Mouse (Mus musculus) neural tube, embryonic 12.5 days (tissue): ENCODE data around the gene Zfp784. TPM values are rescaled to one million over a fixed set of nuclear protein-coding genes. Genes with fewer than 3 reads are reported as not detected.
"Not testable (repeated sequence)": the region's sequence is repeated elsewhere in the genome, so short reads cannot be mapped to it uniquely, and the experiment has no call there.

ENCODE experiments used
- ATAC-seq: fragments of 200-750 bp; cut with Nextera tagmentation; 2 replicates; pipeline ENCODE4 v1.8.0; 2017; ENCODE audit warnings: low read depth, mild to moderate bottlenecking, moderate TSS enrichment, moderate library complexity; ENCODE audit not compliant: low FRiP score
- H3K27ac ChIP-seq: fragments of 300-500 bp; sonication (generic); 2 replicates; pipeline ENCODE4 v1.5.1; 2016
- H3K27me3 ChIP-seq: fragments of 300-500 bp; sonication (generic); replicated peaks from 2 replicates; pipeline ENCODE4 v1.6.1; 2016; ENCODE audit warnings: mild to moderate bottlenecking
- H3K36me3 ChIP-seq: fragments of 300-500 bp; sonication (generic); 2 replicates; pipeline ENCODE4 v1.6.1; 2016; ENCODE audit warnings: mild to moderate bottlenecking
- H3K4me1 ChIP-seq: fragments of 300-500 bp; sonication (generic); 2 replicates; pipeline ENCODE4 v1.6.1; 2016
- H3K4me2 ChIP-seq: fragments of 300-500 bp; sonication (generic); replicated peaks from 2 replicates; pipeline ENCODE4 v1.6.1; 2016; ENCODE audit warnings: mild to moderate bottlenecking
- H3K4me3 ChIP-seq: fragments of 300-500 bp; sonication (generic); 2 replicates; pipeline ENCODE4 v1.5.1; 2016
- H3K9ac ChIP-seq: fragments of 300-500 bp; sonication (generic); 2 replicates; pipeline ENCODE4 v1.6.1; 2016; ENCODE audit warnings: mild to moderate bottlenecking
- H3K9me3 ChIP-seq: fragments of 300-500 bp; sonication (generic); 2 replicates; pipeline ENCODE4 v1.6.1; 2016; ENCODE audit warnings: mild to moderate bottlenecking
- WGBS: fragments of 180-500 bp; shearing (Covaris S2); methylation state at CpG from one replicate; pipeline ENCODE4 v1.1.7; 2016; 5-methylcytosine and 5-hydroxymethylcytosine counted together
- polyA plus RNA-seq: library from polyadenylated mRNA; unstranded; fragments of >200 nt; fragmentation: Nextera tagmentation; extraction: Ambion mirVana; gene quantifications from 2 replicates; pipeline ENCODE4 v1.2.1, GENCODE M21; 2016

Gene Zfp784
- polyA plus RNA-seq, 1 experiment from 2014 or later: 4.2 TPM

GRCm38 (mm10) chr7:5036136-5036535 is 2.1 kb downstream of the Zfp784 start:
- Histone ChIP-seq H3K4me1 (no peaks in the 10 kb centered on the region; the same call in 1 of the 2 replicates), H3K4me2 (no peak overlapping the region), H3K9me3 (peaks cover 10% of the 10 kb centered on the region), H3K4me3 (no peak overlapping the region), H3K36me3 (peaks cover 50% of the 10 kb centered on the region), H3K27ac (no peak overlapping the region), H3K9ac (no peak overlapping the region), H3K27me3 (no peaks in the 10 kb centered on the region)
- ATAC-seq: no peak
- 92% methylated on average over 9 of the region's 9 CpGs for WGBS

GRCm38 (mm10) chr7:5035628-5036027 is 2.6 kb downstream of the Zfp784 start:
- 94% methylated on average over 17 of the region's 17 CpGs for WGBS
- no peaks in the 10 kb centered on the region for H3K27me3 ChIP-seq

GRCm38 (mm10) chr7:5033818-5034217 is 4.4 kb downstream of the Zfp784 start, which contains the start of gene 4632433K11Rik:
TSS of gene 4632433K11Rik (plus strand) at chr7:5034118.
- no peak for ATAC-seq

More at GRCm38 (mm10) chr7:5035628-5036027, 2.6 kb downstream of the Zfp784 start:
- no peak overlapping the region for H3K4me2 ChIP-seq
- no peaks in the 10 kb centered on the region; the same call in 1 of the 2 replicates for H3K4me1 ChIP-seq
- ATAC-seq: no peak
- no peak overlapping the region for H3K4me3 ChIP-seq
- H3K36me3 ChIP-seq: peaks cover 55% of the 10 kb centered on the region
- H3K9me3 ChIP-seq: peaks cover 15% of the 10 kb centered on the region
- no peak overlapping the region for H3K9ac ChIP-seq
- no peak overlapping the region for H3K27ac ChIP-seq

GRCm38 (mm10) chr7:5031496-5031895 is 6.8 kb downstream of the Zfp784 start:
- Histone ChIP-seq H3K36me3 (peaks cover 91% of the 10 kb centered on the region), H3K27ac (no peak overlapping the region), H3K4me2 (no peak overlapping the region), H3K9me3 (peaks cover 31% of the 10 kb centered on the region), H3K27me3 (no peaks in the 10 kb centered on the region), H3K9ac (no peak overlapping the region), H3K4me3 (no peak overlapping the region), H3K4me1 (no peaks in the 10 kb centered on the region)
- 69% methylated on average over 46 of the region's 46 CpGs for WGBS
- 0 out of 2 replicates have a peak, but pooled peaks have one; percentile 5 for ATAC-seq

More at GRCm38 (mm10) chr7:5033818-5034217, 4.4 kb downstream of the Zfp784 start, which contains the start of gene 4632433K11Rik:
- no peak within 1 kb of the TSS for H3K4me2 ChIP-seq
- no peak within 1 kb of the TSS for H3K27ac ChIP-seq
- H3K4me1 ChIP-seq: no peaks in the 10 kb centered on the region; the same call in 1 of the 2 replicates
- peaks cover 31% of the 10 kb centered on the region for H3K9me3 ChIP-seq
- no peak within 1 kb of the TSS for H3K4me3 ChIP-seq
- no peak within 1 kb of the TSS for H3K9ac ChIP-seq
- WGBS: 89% methylated on average over 3 of the region's 3 CpGs
- peaks cover 73% of the 10 kb centered on the region for H3K36me3 ChIP-seq
- no peaks in the 10 kb centered on the region for H3K27me3 ChIP-seq

- 80% methylated on average over 63 of the region's 63 CpGs for WGBS
- no peaks in the 10 kb centered on the region for H3K27me3 ChIP-seq
- H3K36me3 ChIP-seq: peaks cover 85% of the 10 kb centered on the region
- no peak for ATAC-seq
- no peaks in the 10 kb centered on the region for H3K4me1 ChIP-seq
- no peak overlapping the region for H3K27ac ChIP-seq
- H3K4me2 ChIP-seq: no peak overlapping the region
- no peak overlapping the region for H3K9ac ChIP-seq
- peaks cover 31% of the 10 kb centered on the region for H3K9me3 ChIP-seq
- no peak overlapping the region for H3K4me3 ChIP-seq
Measured at GRCm38 (mm10) chr7:5030554-5031275, 7.5 kb downstream of the Zfp784 start.

- no peak overlapping the region for H3K9ac ChIP-seq
- ATAC-seq: no peak
- no peak overlapping the region for H3K4me2 ChIP-seq
- H3K9me3 ChIP-seq: peaks cover 31% of the 10 kb centered on the region
- no peaks in the 10 kb centered on the region for H3K27me3 ChIP-seq
- no peak overlapping the region for H3K4me3 ChIP-seq
- 92% methylated on average over 21 of the region's 21 CpGs for WGBS
- H3K27ac ChIP-seq: no peak overlapping the region
- H3K4me1 ChIP-seq: no peaks in the 10 kb centered on the region
- peaks cover 78% of the 10 kb centered on the region for H3K36me3 ChIP-seq
Measured at GRCm38 (mm10) chr7:5029946-5030345, 8.3 kb downstream of the Zfp784 start.

- WGBS: 95% methylated on average over 22 of the region's 22 CpGs
- no peak for ATAC-seq
- Histone ChIP-seq H3K4me2 (no peak overlapping the region), H3K36me3 (peaks cover 75% of the 10 kb centered on the region), H3K4me3 (no peak overlapping the region), H3K4me1 (no peaks in the 10 kb centered on the region), H3K9ac (no peak overlapping the region), H3K27me3 (no peaks in the 10 kb centered on the region), H3K9me3 (peaks cover 31% of the 10 kb centered on the region), H3K27ac (no peak overlapping the region)
Measured at GRCm38 (mm10) chr7:5029543-5029942, 8.7 kb downstream of the Zfp784 start.

- H3K27ac ChIP-seq: no peak overlapping the region
Measured at GRCm38 (mm10) chr7:5021197-5021596, 17.0 kb downstream of the Zfp784 start.

GRCm38 (mm10) chr7:5020685-5021084 is 17.6 kb downstream of the Zfp784 start:
- peaks cover 10% of the 10 kb centered on the region for H3K4me1 ChIP-seq
- ATAC-seq: peak; percentile 19
- H3K4me3 ChIP-seq: peak overlapping the region; percentile 87
- peak overlapping the region; percentile 95 for H3K9ac ChIP-seq
- peak overlapping the region; percentile 83 for H3K27ac ChIP-seq
- under 1% methylated on average over 14 of the region's 15 CpGs for WGBS
- H3K9me3 ChIP-seq: no peaks in the 10 kb centered on the region
- H3K36me3 ChIP-seq: peaks cover 28% of the 10 kb centered on the region
- H3K4me2 ChIP-seq: peak overlapping the region; percentile 83
- H3K27me3 ChIP-seq: no peaks in the 10 kb centered on the region

More at GRCm38 (mm10) chr7:5021197-5021596, 17.0 kb downstream of the Zfp784 start:
- 55% methylated on average over 5 of the region's 5 CpGs for WGBS
- H3K9me3 ChIP-seq: no peaks in the 10 kb centered on the region
- H3K4me1 ChIP-seq: peaks cover 10% of the 10 kb centered on the region
- no peak for ATAC-seq
- peak overlapping the region; percentile 83 for H3K4me2 ChIP-seq
- peak overlapping the region; percentile 95 for H3K9ac ChIP-seq
- no peaks in the 10 kb centered on the region for H3K27me3 ChIP-seq
- H3K36me3 ChIP-seq: peaks cover 28% of the 10 kb centered on the region
- H3K4me3 ChIP-seq: peak overlapping the region; percentile 87

GRCm38 (mm10) chr7:5020000-5020681 is 18.1 kb downstream of the Zfp784 start, which contains the start of the genes Zfp865 and Ccdc106:
TSS of gene Zfp865 (plus strand) at chr7:5020376.
TSS of gene Ccdc106 (plus strand) at chr7:5020553.
- peaks cover 28% of the 10 kb centered on the region for H3K36me3 ChIP-seq
- under 1% methylated on average over 49 of the region's 49 CpGs for WGBS
- peak within 1 kb of the TSS; percentile 83 for H3K4me2 ChIP-seq
- no peaks in the 10 kb centered on the region for H3K9me3 ChIP-seq
- H3K9ac ChIP-seq: peak within 1 kb of the TSS; percentile 95
- peak within 1 kb of the TSS; percentile 83 for H3K27ac ChIP-seq
- peaks cover 10% of the 10 kb centered on the region for H3K4me1 ChIP-seq
- no peaks in the 10 kb centered on the region for H3K27me3 ChIP-seq
- H3K4me3 ChIP-seq: peak within 1 kb of the TSS; percentile 87
- peak; percentile 80 for ATAC-seq

GRCm38 (mm10) chr7:5019576-5019975 is 18.7 kb downstream of the Zfp784 start:
- not testable (repeated sequence) for H3K27ac ChIP-seq, H3K9ac ChIP-seq, H3K27me3 ChIP-seq, ATAC-seq, H3K9me3 ChIP-seq
- Histone ChIP-seq H3K4me3 (peak overlapping the region; percentile 87), H3K4me2 (peak overlapping the region; percentile 83), H3K4me1 (peaks cover 10% of the 10 kb centered on the region), H3K36me3 (peaks cover 27% of the 10 kb centered on the region)
- WGBS: 28% methylated on average over 8 of the region's 8 CpGs

- Histone ChIP-seq H3K27me3 (no peaks in the 10 kb centered on the region), H3K4me1 (peaks cover 10% of the 10 kb centered on the region), H3K4me2 (no peak overlapping the region), H3K36me3 (peaks cover 11% of the 10 kb centered on the region), H3K27ac (no peak overlapping the region), H3K9ac (no peak overlapping the region), H3K9me3 (no peaks in the 10 kb centered on the region), H3K4me3 (no peak overlapping the region)
- 97% methylated on average over 21 of the region's 21 CpGs for WGBS
- no peak for ATAC-seq
Measured at GRCm38 (mm10) chr7:5017931-5018330, 20.3 kb downstream of the Zfp784 start.
